Mouse (Mus musculus): Measurements from ENCODE around the gene Kansl2.
"Not testable (repeated sequence)": the region's sequence is repeated elsewhere in the genome, so short reads cannot be mapped to it uniquely, and the experiment has no call there.

Gene Kansl2

DNA sequence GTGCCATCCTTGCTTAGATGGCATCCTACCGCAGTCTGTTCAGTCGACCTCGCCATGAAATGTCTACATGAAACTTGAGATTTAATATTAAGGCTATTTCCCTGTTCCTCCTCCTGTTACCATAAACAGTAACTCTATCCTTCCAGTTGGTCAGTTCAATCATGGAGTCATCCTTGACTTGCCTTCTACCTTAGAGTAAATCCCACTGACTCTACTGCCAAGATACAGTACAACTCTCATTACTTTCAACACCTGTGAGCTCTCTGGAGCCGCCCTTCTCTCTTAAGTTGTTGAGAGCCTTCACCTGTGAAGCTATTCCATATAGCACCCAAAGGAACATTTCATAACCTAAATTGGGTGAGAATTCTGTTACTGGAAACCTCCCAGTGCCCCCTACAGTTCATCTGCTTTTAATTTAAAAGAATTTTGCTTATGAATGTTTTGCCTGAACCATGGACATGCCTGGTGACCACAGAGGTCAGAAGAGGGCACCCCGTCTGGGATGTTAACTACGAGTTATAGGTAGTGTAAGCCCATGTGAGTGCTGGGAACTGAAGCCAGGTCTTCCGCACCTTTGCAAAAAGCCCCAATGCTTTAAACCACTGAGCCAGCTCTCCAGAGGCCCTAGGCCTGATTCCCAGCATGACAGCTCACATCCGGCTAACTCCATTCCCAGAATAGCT, 2.9 kb upstream of the Kansl2 start:
- DNase-seq (ENCODE audit: low spot score), result no peak

DNA sequence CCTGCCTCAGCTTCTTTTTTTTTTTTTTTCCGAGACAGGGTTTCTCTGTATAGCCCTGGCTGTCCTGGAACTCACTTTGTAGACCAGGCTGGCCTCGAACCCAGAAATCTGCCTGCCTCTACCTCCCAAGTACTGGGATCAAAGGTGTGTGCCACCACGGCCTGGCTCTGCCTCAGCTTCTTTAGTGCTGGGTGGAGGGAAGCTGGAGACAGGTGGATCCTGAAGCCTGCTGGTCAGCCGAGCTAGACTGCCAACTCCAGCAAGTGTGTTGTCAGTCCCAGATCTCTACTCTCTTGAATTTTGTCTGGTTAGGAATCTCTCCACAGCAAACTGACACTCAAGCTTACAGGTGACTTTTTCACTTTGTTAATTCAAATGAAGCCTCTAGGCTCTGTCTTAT, 1.9 kb upstream of the Kansl2 start:
- DNase-seq (ENCODE audit: low spot score), result no peak

DNA sequence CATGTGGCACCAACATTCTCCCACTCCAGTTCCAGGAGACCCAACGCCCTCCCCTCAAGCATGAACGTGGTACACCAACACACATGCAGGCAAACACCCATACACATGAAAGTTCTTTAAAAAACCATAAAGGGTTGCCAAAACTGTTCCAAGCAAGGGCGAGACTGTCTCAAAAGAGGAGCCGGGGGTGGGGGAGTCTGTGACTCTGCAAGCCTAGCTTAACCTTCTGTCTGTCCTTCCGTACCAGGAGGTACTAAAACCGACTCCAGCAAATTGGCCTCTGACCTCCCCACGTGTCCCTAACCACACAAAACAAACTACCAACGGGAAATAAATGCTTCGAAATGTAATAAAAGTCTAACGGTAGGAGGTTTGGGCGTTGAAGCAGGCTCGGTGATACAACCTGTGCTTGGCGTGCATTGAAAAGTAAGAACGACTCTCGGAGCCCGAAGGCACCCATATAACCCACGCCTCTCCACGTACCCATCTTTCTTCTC, 981 bp downstream of the Kansl2 start:
- peak; percentile 30 for DNase-seq (ENCODE audit: low spot score)

DNA sequence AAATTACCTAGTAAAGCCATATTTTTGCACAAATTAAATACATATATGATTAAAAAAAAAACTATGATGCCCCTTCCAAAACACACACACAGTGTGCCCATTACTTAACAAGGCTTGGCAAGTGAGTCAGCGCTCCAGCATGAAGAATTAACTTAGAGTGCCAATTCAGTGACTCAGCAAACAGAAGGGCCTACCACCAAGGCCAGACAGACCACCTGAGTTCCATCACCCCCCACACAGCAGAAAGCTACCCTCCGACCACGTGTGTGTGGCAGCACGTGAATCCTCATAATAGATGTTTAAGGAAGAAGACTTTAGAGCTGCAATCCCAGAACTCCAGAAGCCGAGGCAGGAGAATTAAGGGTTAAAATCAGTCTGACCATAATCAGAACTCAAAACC, 1.8 kb downstream of the Kansl2 start:
- peak; percentile 27 for DNase-seq (ENCODE audit: low spot score)

DNA sequence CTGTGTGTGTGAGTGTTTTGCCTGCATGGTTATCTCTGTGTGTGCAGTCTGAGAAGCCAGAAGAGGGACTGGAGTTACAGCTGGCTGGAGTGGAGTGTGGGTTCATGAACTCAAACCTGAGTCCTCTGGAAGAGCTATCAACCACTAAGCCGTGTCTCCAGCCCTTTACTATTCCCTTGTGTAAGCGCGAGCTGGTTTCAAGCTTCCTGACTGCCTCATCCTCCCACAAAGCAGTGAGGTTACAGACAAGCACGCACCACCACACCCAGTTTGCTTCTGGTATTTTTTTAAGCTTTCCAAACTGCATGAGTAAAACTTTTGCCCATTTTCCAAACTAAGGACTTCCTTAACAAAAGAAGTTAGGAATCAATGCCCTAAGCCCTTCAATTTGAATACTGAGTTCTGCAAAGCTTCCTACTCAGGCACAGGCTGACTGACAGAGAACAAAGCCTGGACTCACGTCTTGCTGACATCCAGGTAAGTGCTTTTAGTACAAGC, 5.9 kb downstream of the Kansl2 start:
- no peak for DNase-seq (ENCODE audit: low spot score)

DNA sequence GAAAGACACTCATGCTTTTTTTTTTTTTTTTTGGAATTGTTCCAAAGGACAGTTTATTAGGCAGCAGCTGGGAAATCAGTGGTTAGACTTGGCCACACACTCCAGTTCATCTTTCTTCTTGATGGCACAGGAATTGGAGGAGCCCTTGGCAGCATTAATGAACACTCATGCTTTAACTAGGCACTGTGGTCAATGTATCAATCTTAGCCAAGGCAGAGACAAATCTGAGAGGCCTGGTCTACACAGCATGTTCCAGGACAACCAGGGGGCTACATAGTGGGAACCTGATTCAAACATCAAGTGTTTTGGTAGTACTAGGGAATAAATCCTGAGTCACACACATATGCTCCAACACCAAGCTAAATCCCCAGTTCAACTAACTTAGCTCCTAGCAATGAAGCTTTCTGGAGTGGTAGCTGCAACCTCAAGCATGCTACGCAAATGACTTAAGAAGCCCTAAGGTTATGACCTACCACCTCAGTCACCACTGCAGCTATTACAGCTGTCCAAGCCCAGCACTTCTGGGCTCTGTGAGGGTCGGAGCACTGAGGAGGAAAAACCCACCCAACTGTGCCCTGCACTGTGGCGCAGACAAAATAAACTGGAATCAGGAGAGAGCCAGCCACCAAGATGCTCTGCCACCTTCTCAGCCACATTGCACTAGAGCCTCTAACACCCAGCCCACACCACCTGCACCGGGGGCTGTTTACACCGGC, 6.8 kb downstream of the Kansl2 start:
- no peak for DNase-seq (ENCODE audit: low spot score)

DNA sequence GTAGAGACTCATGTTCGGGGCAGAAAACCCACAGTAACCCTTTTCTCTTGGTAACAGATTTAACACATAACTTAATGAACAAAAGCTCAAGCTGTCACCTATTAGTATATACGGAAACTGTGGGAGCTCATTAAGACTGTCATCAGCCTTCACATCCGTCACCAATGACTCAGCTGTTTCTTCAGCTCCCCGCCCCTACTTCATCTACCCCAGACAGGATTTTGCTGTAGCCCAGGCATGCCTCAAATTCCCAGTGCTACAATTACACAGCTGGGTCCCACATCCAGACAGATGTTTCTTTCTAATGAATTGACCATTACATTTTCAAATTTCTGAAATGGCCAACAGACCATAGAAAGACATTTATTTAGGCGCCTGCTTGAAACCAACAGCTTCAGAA, 8.0 kb downstream of the Kansl2 start:
- peak; percentile 61 for DNase-seq (ENCODE audit: low spot score)

DNA sequence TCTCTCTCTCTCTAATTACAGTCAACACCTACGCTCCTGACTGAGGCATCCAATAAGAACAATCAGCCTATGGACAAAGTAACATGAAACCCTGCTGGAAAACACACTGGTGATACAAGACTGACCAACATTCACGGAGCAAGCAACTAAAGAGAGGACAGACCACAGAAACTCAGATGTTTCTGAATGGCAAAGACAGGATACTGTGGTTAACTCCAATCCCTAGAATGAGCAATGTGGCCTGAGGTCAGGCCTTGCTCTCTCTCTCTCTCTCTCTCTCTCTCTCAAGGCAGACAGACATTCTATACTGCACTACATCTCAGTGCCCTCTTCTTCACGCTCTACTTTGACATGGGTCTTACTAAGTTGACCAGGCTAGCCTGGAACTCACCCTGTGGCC, 12.8 kb downstream of the Kansl2 start:
- no peak for DNase-seq (ENCODE audit: low spot score)

DNA sequence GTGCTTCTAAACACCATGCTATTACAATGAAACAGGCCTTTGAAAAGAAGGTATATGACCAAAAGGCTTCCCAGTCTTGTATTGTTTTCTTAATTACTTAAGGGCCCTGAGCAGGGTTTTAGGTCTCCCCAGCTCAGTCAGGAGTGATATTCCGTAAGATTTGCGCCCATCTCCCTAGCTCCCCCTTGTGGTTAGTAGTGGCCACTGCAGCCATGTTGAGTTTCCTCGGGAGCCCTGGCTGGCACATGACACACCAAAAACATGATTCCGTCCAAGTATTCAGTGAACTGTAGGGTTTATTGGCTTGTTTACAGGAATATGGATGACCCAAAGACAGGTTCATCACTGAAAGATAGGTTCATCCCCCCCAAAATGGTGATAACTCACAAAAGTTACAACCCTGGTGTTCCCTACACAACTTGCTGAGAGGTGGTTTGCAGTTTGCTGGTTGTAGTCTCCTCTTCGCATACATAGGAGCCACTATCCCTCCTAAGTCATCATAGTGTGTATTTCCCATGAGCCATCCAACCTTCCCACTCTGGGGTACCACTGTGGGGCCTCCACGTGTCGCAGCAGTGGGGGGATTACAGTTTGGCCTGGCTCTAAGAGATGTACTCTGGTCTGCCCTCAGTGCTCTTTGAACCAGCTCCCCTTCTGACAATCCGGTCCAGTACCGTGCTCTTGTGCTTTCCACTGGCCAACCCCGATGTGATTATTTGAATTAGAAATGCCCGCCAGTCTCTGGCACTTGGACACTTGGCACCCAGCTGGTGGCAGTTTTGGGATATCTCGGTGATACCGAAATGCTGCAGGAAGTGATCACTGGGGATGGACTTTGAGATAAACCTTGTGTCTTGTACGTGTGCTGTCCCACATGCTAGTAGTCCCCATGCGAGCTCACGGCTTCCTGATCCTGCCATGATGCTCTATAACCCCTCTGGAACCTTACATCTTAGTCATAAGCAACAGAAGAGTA, 16.4 kb downstream of the Kansl2 start:
- peak; percentile 59 for DNase-seq (ENCODE audit: low spot score)

DNA sequence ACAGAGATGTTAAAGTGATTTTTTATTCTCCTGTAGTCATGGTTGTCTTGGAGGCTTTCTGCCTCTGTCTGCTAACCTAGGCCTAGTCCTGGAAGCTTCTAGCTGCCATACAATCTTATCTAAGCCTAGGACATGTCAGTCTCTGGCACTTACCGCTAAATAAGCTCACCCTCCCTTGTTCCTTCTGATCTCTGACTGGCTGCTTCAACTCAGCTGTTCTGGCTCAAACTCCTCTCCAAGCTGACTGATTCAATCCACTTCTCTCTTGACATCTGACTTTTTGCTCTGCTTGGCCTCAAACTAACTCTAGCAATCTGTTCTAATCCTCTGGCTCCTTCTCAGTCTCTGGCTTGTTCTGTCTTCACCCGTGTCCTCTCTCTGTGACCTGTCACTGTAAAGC, 19.2 kb downstream of the Kansl2 start:
- not testable (repeated sequence) for DNase-seq (ENCODE audit: low spot score)

DNA sequence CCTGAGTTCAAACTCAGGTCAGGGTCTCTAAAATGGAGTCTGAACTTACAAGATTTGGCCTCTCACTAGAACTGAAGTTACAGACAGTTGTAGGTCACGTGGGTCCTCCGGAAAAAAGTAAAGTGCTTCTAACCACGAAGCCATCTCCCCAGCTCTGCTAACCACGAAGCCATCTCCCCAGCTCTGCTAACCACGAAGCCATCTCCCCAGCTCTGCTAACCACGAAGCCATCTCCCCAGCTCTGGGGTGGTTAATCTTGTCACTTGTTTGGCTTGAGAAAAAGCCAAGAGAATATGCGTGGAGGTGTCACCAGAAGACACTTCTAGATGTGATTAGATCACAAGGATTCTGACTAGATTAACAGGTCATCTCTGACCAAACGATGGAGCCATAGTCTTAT, 19.9 kb downstream of the Kansl2 start:
- no peak for DNase-seq (ENCODE audit: low spot score)

DNA sequence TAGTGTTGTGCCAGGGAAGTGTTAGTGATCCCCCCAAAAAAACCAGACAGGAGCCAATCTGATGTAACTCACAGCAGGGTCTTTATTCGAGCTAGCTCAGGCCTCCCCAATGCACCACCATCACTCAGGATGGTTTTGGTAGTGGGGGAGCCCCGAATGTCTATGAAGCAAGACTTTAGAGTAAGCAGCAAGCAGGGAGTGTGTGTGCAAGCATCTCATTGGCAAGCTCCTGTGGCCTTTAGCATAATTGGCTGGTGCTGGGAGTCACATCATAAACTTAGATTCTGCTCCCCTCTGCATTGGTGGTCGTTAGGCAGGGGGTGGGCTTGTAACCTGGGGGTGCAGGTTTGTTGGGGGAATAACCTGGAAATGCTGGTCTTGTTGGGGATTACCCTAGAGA, 20.4 kb downstream of the Kansl2 start:
- DNase-seq (ENCODE audit: low spot score), result not testable (repeated sequence)

DNA sequence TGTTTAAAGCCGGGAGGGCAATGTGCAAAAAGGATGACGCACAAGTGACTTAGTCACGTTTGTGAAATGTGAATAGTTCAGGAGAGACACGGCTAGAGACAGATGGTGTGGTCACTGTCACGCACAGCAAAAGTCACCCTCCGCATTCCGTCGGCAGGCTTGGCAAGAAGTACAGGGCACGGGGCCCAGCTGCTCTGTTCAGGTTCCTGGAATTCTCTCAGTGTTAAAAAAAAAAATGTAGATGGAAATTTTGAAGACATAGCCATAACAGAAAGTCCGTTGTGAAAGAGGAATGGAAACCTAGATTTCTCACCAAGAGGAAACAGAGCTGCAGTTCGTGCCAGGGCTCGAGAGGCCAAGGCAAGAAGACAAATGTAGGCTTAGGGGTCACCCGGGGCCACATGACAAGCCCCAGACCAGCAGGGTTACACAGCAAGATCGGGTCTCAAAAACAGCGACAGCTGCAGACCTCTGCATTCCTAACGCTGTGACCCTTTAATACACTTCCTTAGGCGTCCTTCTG, 21.2 kb downstream of the Kansl2 start:
- no peak for DNase-seq (ENCODE audit: low spot score)

DNA sequence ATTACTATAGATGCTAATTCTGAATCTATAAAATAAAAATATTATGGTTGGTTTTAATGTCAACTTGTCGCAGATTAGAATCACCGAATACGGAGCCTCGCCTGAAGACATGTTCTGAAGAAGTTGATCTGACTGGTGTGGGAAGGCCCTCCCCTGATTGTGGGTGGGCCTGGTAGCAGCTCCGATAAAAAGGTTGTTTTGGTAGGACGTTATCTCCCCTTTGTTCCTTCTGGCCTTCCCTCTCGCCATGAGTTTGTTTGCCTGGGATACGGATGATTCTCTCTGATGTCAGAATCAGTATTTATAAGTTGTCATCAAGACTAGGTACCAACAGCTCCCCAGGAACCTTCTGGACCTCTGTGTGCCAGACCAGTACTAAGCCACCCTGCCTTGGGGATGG, 21.8 kb downstream of the Kansl2 start:
- no peak for DNase-seq (ENCODE audit: low spot score)

DNA sequence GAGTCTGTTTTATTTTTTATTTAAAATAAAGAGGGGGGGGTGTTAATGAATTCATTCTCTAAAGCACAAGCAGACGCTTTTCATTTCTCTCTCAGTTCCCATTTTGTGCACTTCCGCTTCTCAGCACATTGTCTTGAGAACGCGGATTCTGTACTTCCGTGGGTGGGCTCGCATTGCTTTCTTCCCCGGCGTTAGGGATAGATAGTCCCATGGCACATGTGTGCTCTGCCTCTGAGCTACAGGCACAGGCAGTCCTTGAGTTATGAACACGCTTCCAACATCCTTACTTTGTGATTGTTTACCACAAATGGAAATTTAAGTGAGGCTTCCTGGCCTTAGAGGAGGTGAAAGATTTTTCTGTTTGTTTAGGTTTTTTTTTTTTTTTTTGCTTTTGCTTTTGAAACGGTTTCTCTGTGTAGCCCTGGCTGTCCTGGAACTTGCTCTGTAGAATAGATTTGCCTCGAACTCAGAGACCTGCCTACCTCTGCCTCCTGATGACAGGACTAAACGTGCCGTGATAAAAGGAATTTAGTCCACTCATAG, 22.6 kb downstream of the Kansl2 start:
- no peak for DNase-seq (ENCODE audit: low spot score)

DNA sequence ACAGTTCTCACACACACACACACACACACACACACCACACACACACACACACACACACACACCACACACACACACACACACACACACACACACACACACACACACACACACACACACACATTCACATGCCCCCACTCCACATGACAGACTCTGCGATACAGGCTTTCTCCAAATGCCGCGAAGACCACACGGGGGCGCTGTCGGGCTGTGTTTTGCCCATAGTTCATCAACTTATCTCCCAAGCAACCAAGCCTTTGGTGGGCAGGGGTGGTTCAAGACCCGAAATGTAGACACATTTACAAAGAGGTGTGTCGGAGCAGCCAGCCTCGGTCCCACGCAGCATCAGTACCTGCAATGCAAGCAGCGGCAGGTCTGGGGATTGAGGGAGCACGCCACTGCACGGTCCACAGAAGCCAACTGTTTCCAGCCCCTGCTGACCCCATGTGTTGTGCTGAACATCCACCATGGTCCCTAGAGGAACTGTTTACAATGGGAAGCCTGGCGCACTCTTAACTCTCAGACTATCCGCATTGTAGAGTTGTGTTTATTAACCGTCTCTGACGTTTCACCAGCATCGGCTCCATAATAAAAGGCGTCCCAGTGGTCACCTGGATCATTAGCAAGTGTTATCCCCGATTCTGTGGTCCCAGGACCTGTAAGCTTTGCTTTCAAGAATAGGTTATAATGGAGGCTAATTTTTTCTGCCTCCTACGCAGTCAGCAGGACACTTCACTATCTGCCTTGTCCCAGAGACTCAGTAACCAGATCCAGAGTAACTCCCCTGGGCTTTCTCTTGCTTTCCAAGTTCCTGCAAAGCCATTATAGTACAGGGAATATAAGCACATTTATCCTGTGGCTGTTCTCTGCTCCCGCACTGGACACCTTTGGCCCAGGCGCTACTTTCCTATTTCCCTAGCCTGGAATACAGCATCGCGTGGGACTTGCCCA, 23.4 kb downstream of the Kansl2 start:
- DNase-seq (ENCODE audit: low spot score), result peak; percentile 76

DNA sequence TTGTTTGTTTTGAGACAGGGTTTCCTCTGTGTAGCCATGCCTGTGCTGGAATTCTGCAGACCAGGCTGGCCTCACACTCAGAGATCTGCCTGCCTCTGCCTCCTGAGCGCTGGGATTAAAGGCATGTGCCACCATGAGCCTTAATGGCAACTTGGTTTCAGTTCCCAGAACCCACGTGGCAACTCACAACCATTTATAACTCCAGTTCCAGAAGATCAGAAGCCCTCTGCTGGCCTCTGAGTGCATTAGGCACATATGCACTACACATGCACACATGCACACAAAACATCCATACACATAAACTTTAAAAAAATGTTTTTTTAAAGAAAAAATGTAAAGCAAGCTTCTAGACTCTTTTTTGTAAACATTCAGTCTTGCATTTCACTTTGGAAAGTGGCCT, 24.7 kb downstream of the Kansl2 start:
- DNase-seq (ENCODE audit: low spot score), result no peak

DNA sequence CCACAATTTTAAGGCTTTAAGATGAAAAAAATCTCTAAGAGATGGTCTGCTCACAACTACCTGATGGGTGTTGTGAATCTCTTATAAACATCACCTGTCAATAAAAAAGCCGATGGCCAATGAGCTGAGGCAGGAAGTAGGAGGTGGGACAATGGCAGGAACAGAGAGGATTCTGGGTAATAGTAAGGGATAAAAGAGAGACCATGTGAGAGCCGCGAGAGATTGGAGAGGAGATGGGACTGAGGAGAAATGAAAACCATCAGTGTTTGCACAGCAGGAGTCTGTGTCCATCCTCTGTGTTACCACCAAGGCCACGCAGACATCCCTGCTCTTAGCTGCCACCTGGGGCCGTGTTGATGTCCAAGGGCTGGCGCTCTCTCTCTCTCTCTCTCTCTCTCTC, 26.7 kb downstream of the Kansl2 start:
- DNase-seq (ENCODE audit: low spot score), result no peak

DNA sequence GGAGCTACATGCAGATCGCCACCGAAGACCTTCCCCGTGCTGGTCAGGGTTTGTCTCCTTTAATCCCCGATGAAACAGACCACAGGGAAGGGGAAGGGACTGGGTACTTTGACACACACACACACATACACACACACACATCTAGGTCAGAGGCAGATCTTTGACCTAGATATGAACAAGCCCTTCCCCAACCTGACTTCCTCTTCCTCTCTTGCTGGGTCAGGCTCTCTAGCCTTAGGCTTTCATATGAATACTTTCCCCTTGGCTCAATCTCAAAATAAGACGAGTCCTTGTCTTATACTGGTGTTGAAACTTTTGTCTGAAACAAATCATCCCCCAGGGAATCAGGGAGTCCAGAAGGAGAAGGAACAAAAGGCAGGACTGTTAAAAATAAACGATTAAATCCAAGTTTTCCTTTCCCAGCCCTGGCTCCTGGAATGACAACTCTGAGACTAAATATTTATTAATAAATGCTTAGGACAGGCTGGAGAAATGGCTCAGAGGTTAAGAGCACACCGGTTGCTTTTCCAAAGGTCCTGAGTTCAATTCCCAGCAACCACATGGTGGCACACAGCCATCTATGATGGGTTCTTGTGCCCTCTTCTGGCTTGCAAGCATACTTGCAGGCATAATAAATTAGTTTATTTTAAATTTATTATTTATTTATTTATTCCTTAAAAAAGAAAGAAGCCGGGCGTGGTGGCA, 27.7 kb downstream of the Kansl2 start:
- no peak for DNase-seq (ENCODE audit: low spot score)

DNA sequence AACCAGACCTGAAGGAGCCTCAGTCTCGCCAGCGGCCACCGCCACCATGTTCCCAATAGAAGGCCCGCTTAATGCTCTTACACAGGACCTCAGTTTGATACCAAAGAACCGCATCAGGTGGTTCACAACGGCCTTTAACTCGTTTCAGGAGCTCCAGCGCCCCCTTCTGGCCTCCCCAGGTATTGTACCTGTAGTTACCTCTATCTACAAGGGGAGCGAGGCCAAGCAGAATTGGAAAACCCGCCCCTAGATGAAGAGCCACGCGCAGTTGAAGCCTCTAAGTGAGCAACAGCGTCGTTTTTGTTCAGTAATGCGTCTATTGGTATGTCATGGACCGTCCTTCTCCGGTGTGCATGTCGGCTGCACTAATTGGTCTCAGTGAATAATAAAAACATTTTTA, 29.6 kb downstream of the Kansl2 start:
- peak; percentile 68 for DNase-seq (ENCODE audit: low spot score)
